Mouse (Mus musculus) spleen, adult 12 weeks (tissue): ENCODE results near the gene Bcr.

Experiments
- DNase-seq: peaks from one replicate; pipeline ENCODE4 v3.0.0; 2022; ENCODE audit warnings: low spot score

Gene Bcr

GRCm38 (mm10) chr10:75094338-75094737 is 33.9 kb downstream of the Bcr start:
- no peak for DNase-seq

DNA sequence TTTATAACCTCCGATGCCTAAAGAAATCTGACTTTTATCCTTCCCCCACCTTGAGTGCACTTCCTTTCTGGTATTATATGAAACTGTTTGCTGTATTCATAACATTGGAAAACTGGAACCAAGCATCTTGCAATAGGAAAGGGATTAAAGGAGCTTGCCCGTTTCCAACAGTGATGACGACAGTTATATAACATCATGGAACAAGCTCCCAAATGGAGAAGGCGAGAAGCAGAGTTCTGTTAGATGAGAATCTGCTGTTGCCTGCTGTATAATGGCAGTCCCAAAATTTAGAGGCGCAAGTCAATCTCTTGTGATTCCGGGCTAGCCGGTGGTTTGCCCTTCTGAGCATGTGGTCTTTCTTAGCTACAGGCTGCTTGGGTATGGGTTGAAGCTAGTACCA is 34.8 kb downstream of the Bcr start:
- DNase-seq, result no peak

DNA sequence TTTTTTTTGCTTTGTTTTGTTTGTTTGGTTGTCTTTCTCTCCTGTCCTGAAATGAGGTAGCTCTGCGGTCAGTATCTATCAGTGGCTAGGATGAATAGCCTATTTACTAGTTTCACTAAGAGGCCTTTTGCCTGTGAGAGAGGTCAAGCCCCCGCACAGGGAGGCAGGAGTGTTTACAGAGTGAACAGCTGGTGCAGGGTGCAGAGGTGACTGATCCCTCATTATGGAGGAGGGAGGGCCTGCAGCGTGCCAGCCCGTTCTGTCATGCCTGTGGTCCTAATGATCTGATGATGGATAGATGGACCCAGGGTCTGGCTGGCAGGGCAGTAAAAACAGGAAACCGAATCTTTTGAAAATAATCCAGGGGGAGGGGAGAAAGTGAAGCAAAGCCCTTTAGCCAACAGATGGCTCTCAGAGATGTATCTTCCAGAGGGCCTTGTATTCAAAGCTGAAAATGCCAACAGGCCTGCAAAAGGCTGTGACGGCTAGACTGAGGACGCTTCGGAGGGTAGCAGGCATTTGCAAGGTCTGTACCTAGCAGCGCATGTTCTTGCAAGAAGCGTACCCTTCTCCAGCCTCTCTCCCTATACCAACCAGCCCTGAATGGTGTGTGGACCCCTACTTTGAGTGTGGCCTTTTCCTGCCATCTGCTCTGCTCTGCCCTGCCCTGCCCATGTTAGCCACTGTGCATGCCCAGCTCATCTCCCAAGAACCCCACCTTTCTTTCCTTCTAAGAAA is 38.2 kb downstream of the Bcr start:
- no peak for DNase-seq

DNA sequence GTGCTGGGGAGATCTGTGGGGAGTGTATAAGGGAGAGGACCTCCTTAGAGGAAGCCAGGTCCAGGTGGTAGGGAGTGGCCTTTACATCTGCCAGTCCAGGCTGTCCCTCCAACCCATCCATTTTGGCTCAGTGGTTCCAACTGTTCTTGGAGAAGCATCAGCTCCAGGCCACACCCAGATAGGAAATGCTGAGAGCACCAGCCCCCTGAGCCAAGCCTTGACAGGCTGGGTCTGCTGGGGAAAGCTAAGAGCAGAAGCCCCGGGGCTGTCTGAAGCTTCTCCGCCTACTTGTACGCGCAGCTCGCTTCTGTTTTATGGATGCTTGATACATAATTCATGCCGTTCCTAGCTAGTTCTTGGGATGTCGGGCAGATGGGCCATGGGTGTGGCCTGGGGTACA is 39.9 kb downstream of the Bcr start:
- no peak for DNase-seq

- DNase-seq, result no peak
Observed at GRCm38 (mm10) chr10:75103502-75103901, 43.1 kb downstream of the Bcr start.

- DNase-seq, result no peak
Observed at GRCm38 (mm10) chr10:75104191-75105098, 44.1 kb downstream of the Bcr start.

GRCm38 (mm10) chr10:75105099-75105461 is 44.7 kb downstream of the Bcr start:
- DNase-seq, result no peak

- no peak for DNase-seq
Observed at GRCm38 (mm10) chr10:75105687-75106086, 45.3 kb downstream of the Bcr start.

GRCm38 (mm10) chr10:75106940-75107381 is 46.6 kb downstream of the Bcr start:
- DNase-seq, result no peak

GRCm38 (mm10) chr10:75108092-75108491 is 47.7 kb downstream of the Bcr start:
- no peak for DNase-seq

- DNase-seq, result no peak
Observed at GRCm38 (mm10) chr10:75111446-75112201, 51.2 kb downstream of the Bcr start.

DNA sequence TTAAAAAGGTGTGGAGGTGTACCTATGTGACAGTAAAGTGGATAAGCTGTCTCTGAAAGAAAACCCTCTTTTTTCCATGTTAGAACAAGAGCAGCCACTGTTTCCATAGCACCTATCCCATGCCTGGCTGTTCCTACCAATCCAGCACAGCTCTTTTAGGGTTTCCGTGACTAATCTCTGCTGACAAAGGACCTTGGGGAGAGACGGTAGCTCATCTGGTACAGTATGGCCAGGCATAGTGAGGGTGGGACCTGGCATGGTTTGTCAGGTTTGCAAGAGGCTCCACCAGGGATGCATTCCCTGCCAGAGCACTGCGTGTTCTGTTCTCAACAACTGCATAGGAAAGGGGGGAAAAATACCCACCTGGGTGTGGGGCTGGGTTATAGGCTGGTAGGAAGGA is 52.0 kb downstream of the Bcr start:
- no peak for DNase-seq

- DNase-seq, result no peak
Observed at GRCm38 (mm10) chr10:75113620-75114019, 53.2 kb downstream of the Bcr start.

DNA sequence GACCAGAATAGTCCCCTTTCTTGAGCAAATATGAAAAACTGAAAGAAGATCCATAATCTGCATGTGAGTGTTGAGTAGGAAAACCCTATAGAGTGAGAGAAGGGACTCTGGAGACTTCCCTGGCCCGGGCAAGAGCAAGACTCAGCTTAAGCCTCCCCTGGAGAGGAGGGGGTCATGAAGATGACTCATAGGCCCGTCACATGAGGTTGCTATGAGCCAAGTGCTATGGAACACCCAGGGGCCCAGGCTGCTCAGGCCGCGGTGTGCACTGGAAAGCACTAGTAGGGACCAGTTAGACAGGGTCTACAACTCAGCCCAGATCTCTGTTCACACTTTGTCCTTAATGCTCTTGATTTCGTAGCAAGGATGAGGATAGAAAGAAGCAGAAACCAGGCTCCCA is 54.8 kb downstream of the Bcr start:
- DNase-seq, result no peak

GRCm38 (mm10) chr10:75116842-75117457 is 56.6 kb downstream of the Bcr start:
- DNase-seq, result no peak

DNA sequence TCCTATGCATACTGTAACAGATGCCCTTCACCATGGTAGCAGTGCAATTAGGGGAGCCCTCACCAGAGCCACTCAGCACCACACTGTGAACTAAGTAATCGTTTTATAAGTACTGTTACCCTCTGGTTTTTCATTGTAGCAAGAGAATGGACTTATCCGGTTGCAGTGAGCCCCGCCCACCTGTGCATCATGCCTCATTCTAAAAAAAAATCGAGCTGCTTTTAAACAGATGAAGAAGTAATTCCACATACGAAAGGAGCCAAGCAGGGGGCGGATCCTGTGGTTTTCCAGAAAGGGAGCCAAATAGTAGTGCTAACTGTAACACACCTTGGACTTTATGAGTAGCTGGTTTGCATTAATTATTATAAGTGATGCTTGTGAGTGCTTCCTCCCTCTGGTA is 58.1 kb downstream of the Bcr start:
- no peak for DNase-seq

DNA sequence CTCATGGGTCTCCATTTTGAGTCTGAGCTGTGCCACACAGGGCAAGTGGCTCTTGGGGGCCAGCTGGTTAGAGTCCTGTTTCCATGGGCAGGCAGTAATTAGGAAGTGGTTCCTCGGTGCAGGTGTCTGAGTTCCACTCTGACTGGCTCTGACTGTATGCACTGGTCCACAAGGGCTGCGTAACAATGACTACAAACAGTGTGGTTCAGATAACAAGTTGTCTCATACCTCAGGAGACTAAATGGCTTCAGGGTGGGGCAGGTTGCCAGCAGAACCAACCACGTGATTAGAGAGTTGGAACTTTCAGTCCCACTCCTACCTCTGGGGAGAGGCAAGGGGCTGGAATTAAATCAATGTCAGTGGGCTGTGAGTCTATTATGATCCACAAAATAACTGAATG is 59.0 kb downstream of the Bcr start:
- DNase-seq, result no peak

DNA sequence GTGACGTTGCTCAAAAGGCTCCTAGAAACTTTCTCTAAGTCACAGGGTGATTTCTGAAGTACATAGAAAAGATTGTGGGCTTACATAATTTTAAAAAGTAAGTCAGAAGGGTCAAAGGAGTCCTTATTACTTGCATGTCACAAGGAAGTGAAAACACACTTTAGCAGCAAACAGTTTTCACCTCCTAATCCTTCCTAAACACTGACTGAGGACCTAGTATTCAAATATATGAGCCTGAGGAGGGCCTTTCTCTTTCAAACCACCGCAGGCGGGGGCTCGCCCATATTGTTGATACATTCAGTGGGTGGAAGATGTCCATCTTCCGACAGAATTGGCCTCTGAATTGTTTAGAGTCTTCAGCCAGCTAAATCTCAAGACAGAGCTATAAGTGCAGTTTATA is 59.8 kb downstream of the Bcr start:
- no peak for DNase-seq

GRCm38 (mm10) chr10:75121028-75121427 is 60.6 kb downstream of the Bcr start:
- DNase-seq, result no peak

DNA sequence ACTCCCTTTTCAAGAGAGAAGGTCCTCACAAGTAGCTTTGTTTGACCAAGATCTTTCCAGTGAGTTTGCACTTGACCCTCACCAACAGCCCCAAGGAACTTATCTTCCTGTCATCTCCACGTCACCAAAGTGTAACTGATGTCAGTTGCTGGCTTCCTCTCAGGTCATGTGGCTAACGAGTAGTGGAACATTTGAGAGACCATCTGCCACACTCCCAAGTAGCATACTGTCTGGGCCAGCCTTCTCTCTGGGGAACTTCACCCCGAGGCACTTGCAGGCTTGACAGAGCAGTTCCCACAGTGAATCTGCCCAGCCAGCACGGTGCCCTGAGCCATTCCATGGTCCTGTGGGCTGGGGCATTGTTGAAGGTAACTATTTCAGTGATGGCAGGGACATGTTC is 65.2 kb downstream of the Bcr start:
- no peak for DNase-seq

- DNase-seq, result peak; percentile 19
Observed at GRCm38 (mm10) chr10:75129283-75129710, 68.9 kb downstream of the Bcr start.

DNA sequence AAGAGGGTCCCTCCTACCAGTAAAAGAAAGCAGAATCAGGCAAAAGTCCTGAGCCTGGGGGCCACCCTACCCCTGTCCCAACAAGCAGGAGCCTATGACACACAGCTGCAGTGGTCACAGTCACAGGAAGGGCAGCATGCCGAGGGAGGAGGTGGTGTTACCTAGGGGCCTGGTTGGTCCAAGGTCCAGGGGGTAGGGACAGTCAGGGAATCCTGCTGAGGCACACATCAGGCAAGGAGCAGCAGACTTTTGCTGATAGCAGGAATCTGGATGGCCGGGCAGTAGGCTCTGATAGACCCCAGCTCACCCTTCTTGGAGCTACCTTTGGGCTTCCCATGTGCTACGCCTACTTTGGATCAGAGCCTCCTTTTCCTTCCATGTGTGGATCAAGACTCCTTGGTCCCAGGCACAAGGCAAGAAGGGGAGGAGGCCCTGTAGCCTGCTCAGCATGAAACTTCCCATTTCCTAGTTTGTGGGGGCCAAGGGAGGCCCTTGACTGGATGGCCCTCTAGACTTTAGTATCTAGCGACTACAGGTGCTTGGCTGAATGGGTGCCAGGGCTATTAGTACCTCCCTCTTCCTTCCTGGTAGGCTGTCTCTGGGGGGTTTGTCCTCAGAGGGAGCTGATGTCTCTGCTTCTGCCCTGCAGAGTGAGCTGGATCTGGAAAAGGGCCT is 70.1 kb downstream of the Bcr start:
- no peak for DNase-seq
